Mouse (Mus musculus): ENCODE measurements at regions not wholly inside any gene's neighbourhood (a gene's known extent, or its start where the extent isn't known, plus 50 kb on each side); places are given as distances from the start of the nearest gene placed in this dataset.

GRCm38 (mm10) chr6:36058206-36058605 is 329.7 kb upstream of the Chrm2 start:
- DNase-seq (ENCODE audit: inconsistent age in 2 of 2, low spot score in 1 of 2) = peak; percentile 38 to 69

DNA sequence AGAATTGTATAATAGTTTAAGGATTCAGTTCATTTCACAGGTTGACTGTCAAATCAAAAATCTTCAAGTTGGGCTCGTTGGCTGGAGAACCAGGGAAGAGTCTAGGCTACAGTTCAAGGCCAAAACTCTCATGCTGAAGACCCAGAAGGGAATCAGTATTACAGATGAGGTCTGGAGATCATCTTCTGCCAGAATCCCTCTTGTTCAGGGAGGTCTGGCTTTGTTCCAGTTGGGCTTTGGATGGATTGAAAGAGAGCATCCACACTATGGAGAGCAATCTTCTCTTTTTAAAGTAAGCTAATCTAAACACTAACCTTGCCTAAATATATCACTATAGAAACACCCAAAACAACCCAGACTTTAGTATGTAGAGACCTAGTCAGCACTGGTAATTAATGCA is 327.5 kb upstream of the Chrm2 start:
- DNase-seq (ENCODE audit: inconsistent age in 2 of 2, low spot score in 1 of 2) = no peak

- peak; percentile 27 to 71 for DNase-seq (ENCODE audit: inconsistent age in 2 of 2, low spot score in 1 of 2)
Observed at GRCm38 (mm10) chr6:36064919-36065318, 323.0 kb upstream of the Chrm2 start.

DNA sequence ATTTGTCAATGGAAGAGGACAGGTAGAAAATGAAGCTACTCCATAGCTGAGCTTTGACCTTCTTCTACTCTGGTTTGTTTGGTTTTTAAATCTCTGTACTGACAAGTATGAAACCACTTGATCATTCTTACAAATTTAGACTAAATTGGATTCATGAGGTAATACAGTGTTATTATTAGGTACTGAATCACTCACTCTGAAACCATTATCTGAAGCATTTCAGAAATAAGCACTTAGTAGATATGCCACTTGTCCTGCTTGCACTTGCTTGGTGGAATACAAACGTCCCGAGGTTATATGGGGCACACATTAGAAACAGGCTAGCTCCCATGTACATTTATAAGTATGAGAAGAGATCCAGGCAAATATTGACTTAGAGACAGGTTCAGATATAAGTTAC is 319.2 kb upstream of the Chrm2 start:
- DNase-seq (ENCODE audit: inconsistent age in 2 of 2, low spot score in 1 of 2) = no peak

- no peak for DNase-seq (ENCODE audit: inconsistent age in 2 of 2, low spot score in 1 of 2)
Observed at GRCm38 (mm10) chr6:36079559-36079958, 308.3 kb upstream of the Chrm2 start.

DNA sequence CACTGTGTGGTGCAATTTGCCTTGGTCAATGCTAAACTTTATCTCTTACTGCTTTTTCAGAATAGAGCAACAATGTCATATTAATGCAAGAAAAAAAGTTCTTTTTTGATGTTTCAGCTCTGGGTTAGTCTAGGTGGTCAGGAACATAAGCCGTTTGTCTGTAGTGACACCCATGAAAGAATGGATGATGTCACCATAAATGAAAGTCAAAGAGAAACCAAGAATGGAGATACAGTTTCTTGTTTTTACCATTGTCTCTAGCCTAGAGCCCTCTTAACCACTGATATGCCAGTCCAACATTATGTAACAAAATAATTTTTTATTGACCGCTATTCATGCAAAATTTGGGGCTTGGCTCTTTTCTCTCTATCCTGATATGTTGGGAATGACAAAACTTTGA is 294.3 kb upstream of the Chrm2 start:
- no peak for DNase-seq (ENCODE audit: inconsistent age in 2 of 2, low spot score in 1 of 2)

GRCm38 (mm10) chr6:36094075-36094474 is 293.8 kb upstream of the Chrm2 start:
- no peak for DNase-seq (ENCODE audit: inconsistent age in 2 of 2, low spot score in 1 of 2)

DNA sequence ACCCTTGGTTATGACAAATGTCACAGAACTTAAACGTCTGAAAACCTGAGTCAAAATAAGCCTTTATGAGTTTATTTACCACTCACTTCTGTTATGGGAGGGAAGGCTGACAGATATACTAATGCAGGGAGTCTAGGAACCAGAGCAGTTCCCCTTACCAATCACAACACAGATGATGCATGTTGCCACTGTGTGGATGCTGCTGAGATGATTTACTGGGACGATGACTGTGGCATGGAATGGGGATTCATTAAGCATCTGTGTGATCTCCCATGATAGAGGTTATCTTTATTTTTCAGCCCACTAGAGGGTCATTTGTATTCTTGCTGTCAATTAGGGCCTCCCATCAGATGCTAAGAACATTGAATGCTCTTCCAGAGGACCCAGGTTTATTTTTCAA is 290.5 kb upstream of the Chrm2 start:
- DNase-seq (ENCODE audit: inconsistent age in 2 of 2, low spot score in 1 of 2) = no peak

GRCm38 (mm10) chr6:36098179-36098578 is 289.7 kb upstream of the Chrm2 start:
- DNase-seq (ENCODE audit: inconsistent age in 2 of 2, low spot score in 1 of 2) = no peak

DNA sequence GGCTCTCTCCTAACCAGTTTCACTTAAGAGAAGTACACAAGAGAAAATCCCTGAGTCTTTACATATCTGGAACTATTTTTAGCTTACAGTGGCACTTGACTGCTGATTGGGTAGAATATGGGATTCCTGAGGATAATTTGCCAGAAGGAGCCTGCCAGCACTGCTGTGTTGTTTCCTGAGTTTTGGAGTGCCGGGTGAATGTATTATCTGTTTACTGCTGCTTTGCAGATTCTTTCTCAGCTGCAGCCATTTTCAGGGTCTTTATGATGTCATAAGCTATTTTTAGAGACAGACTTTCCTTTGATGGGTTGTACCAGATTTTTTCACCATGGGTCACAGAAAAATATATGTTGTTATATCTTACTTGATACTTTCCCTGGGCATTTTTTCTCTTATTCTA is 279.1 kb upstream of the Chrm2 start:
- no peak for DNase-seq (ENCODE audit: inconsistent age in 2 of 2, low spot score in 1 of 2)

DNA sequence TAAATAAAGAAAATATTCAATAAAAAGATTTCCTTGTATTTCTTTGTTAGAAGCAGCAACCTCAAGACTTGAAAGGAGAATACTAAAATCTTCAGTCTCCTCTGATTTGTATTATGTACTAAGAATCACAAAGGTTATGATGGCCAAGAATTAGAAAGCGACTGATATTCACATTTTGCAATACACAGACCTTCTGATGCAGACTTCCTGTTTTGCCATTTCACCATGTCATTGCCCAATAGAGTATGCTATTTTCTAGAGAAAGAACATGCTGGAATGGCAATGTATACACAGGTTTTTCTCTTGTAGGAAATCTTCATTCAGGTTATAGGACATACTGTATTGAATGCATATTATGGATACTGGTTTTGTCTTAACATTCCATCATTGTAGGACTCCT is 250.7 kb upstream of the Chrm2 start:
- no peak for DNase-seq (ENCODE audit: inconsistent age in 2 of 2, low spot score in 1 of 2)

DNA sequence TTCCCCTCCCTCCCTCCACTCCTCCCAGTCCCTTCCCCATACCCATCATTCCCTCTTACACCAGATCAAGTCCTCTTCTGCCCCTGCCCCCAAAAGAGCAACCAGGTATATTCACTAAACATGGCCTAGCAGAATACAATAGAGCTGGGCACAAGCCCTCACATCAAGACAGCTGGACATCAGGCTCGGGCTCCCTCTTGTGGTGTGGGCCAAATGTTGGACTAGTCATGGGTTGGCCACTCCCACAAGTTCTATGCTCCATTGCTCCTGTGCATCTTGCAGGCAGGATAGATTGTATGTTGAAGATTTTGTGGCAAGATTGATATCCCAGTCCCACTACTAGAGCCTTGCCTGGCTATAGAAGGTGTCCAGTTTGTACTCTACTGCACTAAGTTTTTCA is 240.6 kb upstream of the Chrm2 start:
- DNase-seq (ENCODE audit: inconsistent age in 2 of 2, low spot score in 1 of 2) = peak; percentile 33 to 60

DNA sequence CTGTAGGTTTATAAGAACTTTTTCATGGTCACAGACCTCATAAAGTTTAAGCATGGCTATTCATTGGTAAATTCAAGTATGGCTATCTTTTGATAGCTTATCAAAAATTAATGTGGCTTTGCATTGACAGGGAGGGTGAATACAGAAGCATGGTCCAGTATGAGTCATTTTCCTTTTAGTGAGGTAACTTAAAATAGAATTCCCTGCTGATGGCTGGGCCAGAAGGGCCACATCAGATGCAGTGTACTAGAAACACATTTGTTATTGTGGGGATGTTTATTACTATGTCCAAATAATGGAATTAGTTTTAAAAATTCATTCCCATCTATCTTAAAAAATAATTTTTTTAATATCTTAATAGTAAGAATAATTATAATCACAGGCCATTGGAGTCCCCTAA is 213.4 kb upstream of the Chrm2 start:
- no peak for DNase-seq (ENCODE audit: inconsistent age in 2 of 2, low spot score in 1 of 2)

DNA sequence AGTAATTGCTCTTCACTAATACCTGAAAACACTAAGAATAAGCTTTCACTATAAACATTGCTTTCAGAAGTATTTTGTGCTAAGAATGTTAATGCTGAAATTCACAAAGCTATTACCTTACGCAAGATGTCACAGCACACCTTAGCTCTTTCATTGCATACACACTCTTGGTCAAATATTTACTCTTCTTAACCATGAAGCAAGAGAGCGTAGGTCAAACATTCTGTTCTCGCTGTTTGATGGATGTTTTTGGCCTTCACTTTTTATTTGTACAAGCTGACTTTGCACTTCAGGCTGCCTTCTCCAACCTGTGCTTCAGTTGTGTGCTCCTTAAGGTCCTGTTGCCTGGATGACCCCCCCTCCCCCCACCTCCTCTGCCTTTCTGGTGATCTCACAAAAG is 212.8 kb upstream of the Chrm2 start:
- no peak for DNase-seq (ENCODE audit: inconsistent age in 2 of 2, low spot score in 1 of 2)

GRCm38 (mm10) chr6:36179895-36180294 is 208.0 kb upstream of the Chrm2 start:
- DNase-seq (ENCODE audit: inconsistent age in 2 of 2, low spot score in 1 of 2) = no peak

DNA sequence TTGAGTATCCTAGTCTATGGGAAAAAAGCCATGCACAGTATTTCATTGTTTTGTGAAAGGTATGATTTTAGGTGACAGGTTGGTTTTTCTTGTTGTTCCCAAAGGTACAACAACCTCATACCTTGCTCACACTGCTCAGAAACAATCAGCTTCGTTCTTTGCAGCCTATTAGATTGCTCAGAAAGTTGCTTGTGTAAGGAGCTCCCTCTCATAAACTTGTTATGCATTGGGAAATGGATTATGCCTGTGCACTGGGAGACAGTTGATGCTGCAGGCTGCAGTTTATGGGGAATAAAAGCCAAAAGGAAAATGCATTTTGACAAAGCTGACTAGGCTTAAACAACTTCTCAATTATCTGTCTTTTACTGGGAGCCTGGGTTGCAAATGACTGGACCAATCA is 205.2 kb upstream of the Chrm2 start:
- DNase-seq (ENCODE audit: inconsistent age in 2 of 2, low spot score in 1 of 2) = no peak

- DNase-seq (ENCODE audit: inconsistent age in 2 of 2, low spot score in 1 of 2) = no peak
Observed at GRCm38 (mm10) chr6:36206666-36207065, 181.2 kb upstream of the Chrm2 start.

DNA sequence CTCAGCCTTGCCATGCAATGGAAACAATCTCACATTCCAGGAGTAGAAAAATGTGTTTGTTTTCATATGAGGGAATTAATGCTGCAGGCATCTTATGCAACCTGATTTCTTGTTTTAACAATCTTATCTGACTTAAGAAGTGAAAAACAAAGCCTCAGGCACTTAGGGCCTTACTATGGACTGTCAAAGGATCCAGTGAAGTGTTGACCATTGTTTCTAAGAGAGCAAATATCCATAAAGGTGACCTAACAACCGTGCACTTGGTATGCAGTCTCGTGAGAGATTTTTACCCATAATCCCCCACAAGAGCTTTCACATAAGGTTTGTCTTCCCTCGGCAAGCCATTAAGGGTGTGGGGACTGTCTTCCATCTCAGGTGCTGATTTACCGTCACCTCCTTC is 166.6 kb upstream of the Chrm2 start:
- DNase-seq (ENCODE audit: inconsistent age in 2 of 2, low spot score in 1 of 2) = no peak

DNA sequence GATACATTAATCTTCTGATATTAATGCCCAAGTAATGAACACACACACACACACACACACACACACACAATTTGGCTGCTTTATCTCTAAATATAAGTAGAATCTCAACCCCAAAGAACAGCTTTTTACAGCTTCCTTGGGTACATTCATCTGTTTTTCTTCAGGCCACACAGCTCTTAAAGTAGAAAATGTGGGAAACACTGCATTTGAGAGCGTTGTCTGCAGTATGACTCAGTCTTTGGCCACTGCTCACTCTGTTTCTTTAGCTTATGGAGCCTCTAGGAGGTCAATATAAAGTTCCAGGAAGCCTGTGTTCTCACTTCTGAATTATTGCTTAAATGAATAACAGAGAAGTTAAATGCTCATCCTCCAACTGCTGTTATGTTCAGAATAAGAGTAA is 153.4 kb upstream of the Chrm2 start:
- DNase-seq (ENCODE audit: inconsistent age in 2 of 2, low spot score in 1 of 2) = no peak

DNA sequence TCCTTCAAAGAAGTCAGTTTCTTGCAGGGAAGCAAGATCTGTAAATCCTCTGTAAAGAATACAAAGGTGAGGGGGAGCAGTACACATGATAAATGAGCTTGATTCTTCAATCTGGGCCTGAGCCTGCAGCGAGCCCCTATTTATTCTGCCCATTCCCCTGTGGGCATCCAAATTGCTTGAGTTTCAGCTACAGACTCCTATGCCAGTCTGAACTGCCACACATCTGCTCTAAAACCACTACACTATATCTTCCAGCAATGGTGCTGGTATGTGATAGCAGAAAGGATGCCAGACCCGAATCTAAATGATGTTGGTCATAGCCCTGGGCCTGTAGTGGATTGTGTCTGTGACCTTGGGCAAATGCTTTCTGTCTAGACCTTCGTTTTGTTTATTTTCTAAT is 140.9 kb upstream of the Chrm2 start:
- no peak for DNase-seq (ENCODE audit: inconsistent age in 2 of 2, low spot score in 1 of 2)

GRCm38 (mm10) chr6:36248219-36248618 is 139.7 kb upstream of the Chrm2 start:
- DNase-seq (ENCODE audit: inconsistent age in 2 of 2, low spot score in 1 of 2) = no peak

- peak in 1 of 2 experiments; percentile 55 for DNase-seq (ENCODE audit: inconsistent age in 2 of 2, low spot score in 1 of 2)
Observed at GRCm38 (mm10) chr6:36249047-36249446, 138.8 kb upstream of the Chrm2 start.

DNA sequence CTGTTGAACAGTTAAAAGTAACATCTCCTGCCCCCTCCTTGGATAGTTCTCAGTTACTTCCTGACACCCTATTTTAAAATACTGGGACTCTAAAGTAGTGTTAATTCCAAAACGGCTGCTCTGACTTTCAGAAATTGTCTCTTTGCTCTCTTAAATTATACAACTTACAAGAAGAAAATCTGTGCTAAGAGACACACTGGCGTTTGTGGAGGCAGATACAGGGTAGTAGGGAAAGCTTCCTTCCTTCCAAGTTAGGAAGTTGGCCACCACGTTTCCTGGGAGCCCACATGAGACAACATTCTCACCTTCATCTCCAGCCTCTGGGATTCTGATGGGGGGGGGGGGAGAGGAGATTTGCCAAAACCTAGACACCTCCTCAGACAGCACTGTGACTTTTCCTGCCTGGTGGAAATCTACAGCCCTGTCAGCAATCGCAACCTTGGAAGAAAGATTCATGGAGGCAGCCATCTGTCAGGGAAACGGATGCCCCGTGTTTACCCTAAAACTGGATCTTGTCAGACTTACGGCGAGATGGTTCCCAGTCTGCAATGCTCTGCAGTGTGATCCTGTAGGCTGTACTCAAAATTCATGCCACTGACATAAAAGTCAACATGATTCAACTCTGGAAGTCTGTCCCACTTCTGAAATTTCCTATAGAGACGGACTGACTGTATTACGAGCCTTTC is 121.0 kb upstream of the Chrm2 start:
- no peak for DNase-seq (ENCODE audit: inconsistent age in 2 of 2, low spot score in 1 of 2)

DNA sequence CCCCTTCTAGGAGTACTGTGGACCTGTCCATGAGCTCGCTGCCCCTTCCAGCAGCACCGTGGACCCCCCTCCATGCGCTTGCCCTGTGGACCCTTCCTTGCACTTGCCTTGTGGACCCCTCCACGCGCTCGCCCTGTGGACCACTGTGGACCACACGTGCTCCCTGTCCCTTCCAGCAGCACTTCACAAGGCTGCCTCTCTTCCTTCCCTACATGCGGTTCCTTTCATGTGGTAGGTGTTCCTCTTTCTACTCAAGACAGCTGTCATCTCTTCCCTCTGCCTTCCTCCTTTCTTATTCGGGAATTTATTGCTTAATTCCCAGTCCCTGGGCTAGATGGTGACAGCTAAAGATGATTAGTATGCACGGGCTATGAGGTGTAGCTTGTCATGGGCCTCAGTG is 101.2 kb upstream of the Chrm2 start:
- DNase-seq (ENCODE audit: inconsistent age in 2 of 2, low spot score in 1 of 2) = no peak

All from adrenal gland, adult (tissue).